Mouse (Mus musculus): ENCODE measurements around the gene Tlr4.

- no peak for TF ChIP-seq CTCF (IDR thresholded peaks at IDR 0.05; ENCODE audit: extremely low read depth, insufficient read depth, insufficient read length, insufficient replicate concordance)
- no peak for TF ChIP-seq POLR2A (IDR thresholded peaks at IDR 0.05; ENCODE audit: low read depth, low read length)
Measured at GRCm38 (mm10) chr4:66926066-66926465, 98.7 kb downstream of the Tlr4 start.

Data from spleen, adult 2 months (tissue).